Mouse (Mus musculus) kidney, postnatal 14 days (tissue): ENCODE measurements around the gene Rimbp2.

Source experiments
- DNase-seq: peaks from one replicate; pipeline ENCODE4 v3.0.0; 2022; ENCODE audit warnings: mixed read lengths

Rimbp2 gene

DNA sequence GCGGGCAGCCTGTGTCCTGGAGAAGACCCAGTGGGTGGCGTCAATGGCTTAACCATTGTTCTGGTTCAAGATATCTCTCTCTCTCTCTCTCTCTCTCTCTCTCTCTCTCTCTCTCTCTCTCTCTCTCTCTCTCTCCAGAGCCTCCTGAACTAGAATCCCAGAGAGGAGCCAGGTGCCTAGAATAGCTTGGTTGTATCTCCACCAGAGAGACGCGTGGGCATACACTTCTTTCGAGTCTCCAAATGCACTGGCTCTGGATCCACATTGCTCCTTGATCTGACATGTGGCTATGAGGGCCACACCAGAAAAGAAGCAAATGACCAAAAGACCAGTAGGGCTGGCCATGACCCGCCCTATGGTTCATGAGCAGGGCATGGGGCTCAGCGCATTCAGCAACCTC, 116.2 kb downstream of the Rimbp2 start:
- no peak for DNase-seq

DNA sequence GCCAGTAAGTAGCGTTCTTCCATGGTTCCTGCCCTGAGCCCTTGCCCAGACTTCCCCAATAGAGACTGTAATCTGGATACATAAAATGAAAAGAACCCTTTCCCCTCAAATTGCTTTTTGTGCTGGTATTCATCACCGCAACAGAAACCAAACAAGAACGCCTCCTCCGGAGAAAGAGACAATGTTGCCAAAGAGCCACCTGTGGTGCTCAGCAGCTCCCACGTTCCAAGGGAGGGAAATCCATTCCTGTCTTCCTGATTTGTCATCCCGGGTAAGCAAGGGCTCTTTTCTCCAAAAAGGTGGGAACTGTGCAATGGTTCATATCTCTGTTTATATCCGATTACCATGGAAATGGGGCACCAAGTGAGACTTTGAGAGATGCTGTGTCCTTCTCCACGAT, 119.2 kb downstream of the Rimbp2 start:
- DNase-seq: no peak

DNA sequence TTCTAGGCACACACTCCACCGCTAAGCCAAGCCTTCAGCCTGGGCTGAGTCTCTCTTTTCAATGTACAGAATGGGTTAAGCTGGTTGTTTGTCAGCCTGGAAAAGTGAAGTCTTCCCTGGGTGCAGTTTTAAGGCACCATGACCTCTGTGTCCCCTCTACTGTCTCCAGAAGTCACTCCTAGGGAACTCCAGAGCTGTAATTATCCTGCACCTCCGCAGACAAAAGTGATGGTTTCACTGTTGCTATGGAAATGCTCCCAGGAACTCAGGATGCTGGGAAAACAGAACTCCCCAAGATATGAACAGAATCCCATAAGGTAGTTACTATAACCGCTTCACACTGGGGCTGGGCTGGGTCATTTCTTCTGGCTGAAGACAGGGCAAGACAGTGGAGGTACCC, 130.4 kb downstream of the Rimbp2 start:
- no peak for DNase-seq

DNA sequence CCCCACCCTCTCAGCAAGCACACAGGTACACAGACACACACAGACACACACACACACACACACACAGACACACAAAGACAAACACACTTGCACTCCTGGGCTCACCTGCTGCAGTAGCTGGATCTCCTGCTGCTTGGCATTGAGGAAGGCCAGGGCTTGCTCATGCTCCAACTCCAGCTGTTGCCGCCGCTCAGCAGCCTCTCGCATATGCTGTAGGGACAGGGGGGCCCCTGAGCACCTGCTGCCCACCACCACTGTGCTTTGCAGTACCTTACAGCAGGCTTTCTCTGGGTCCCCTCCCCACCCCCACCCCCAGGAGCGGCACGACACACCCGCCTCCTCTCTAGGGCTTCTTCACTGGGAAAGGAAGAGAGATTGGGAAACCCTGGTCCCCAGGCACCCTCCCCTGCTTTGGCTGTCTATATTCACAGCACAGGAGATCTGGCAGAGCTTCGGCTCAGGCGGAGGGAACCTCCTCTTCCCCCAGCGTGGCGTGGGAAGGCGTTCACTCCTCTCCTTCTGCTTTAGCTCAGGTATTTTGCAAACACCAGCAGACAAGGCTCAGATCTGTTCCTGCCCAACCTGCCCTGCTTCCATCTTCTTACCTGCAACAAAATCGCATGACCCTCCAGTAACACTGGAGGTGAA, 133.5 kb downstream of the Rimbp2 start:
- DNase-seq: no peak

DNA sequence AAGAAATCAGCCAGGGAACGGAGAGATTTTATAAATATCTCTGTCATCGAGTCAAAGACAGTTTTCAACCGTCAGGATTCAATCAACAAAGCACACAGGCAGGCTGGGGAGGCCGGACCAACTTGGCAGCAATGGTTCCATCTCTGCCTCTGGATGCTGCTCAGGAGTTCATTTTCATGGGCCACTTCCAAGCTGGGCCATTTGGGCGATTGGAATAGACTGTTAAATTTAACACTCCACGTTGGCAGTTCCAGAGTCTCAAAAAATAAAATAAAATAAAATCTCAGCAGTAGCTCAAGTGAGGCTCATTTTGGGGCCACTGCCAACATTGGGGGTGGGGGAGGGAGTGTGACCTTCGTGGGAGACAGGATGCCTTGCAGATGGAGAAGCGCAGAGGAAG, 137.7 kb downstream of the Rimbp2 start:
- DNase-seq: no peak

DNA sequence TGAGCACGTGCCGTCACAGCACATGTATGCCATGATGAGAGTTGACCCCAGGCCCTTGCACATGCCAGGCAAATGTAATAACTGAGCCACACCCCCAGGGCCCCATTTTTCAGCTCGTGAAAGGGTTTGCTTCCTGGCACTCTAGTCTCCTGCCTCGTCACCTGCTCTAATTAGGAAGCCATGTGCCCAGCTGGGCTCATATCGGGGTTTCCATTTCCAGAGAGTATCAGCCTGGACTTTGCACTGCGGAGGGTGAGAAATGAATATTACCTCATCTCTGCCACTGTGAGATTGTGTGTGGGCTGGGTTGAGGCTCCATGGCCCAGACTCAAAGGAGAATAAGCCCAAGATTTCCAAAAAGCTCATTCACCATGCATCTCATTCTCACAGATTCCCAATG, 138.2 kb downstream of the Rimbp2 start:
- DNase-seq: no peak

DNA sequence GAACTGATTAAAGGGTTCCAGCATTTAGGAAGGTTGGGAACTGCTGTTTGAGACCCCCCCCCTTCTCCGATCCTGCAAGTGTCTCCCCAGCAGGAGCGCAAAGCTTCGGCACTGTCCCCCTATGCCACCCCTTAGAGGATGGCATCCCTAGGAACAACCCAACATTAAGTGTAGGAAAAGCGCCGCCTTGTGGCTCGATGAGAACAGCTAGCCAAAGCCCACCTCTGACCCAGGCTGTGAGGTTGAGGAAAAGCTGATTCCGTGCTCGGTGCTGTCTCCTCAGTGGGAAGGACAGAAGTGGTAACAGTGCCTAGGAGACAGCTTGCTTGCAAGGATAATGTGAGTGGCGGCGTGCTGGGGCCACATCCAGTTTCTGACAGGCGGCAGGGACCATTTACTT, 140.2 kb downstream of the Rimbp2 start:
- DNase-seq: no peak

DNA sequence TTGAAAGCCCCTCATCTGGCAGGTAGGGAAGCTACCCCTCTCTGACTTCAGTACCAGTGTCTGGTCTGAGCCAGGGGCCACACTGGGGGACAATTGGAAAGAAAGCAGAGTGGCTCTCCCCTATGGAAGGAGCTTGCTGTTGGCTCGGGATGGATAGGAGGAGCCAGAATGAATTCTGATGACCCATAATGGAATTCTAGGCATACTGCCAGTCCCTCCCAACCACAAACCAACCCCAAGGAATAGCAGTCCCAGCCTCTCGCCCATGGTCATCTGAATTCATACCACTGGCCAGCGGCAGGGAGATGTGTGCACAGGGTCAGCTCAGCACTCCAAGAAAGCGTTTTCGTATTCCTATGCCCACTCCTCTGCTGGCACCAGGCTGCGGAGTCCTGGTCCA, 141.9 kb downstream of the Rimbp2 start:
- no peak for DNase-seq

DNA sequence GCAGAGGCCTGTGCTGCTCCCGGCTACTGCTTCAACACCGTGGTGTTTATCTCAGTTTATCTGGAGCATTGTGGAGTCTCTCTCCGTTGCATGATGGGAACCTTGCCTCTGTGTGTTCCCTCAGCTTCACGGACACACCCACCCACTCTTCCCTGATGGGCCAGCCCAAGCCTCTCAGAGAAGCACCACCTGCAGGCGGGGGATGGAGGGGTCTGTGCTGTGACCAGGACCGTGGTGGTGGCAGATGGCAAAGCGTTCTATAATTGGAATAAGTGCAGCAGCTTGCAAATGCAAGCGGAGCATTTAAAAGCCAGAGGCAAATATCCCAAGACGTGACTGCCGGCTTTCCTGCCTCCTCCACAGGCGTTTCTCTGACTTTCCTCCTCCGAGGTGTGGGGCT, 143.3 kb downstream of the Rimbp2 start:
- DNase-seq: no peak

DNA sequence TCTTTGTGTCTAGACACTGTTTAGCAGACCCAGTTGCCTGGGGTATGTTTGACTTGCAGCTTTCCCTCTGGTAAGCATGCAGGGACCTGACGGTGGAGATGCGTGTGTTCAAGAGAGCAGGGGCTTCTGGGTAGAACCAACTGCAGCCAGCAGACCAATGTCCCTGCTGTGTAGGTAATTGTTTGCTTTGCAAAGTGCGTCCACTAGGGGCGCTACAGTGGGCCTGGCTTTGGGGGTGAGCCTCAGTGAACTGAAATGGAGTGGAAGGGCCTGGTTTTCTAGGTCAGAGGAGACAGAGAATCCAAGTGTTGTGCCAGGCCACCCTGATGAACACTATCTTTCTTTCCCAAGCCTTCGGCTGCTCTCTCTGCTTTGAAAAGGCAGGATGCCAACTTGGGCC, 143.9 kb downstream of the Rimbp2 start:
- DNase-seq: no peak

DNA sequence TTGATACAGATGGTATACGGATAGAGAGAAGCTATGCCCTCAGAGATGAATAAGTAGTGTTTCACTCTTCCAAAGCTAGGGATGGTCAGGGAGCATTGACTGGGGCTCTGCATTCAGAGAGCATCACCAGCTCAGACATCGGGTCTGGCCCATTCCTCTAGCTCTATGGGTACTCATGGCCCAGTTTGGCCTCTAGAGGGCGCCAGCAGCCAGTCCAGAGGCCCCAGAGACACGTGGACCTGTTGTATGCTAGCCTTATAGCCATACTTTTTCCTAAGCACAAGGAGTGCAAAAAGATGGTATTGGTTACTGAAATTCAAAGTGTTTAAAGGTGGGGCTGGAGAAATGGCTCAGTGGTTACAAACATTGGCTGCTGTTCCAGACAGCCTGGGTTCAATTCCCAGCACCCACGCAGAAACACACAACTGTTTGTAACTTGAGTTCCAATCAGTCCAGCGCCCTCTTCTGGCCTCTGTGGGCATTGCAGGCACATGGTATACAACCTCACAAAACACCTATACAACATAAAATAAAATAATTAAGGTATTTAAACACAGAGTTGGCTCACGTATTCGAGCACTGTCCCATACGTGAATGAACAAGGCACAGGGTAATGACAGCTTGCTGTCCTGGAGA, 144.6 kb downstream of the Rimbp2 start:
- DNase-seq: peak; percentile 29

DNA sequence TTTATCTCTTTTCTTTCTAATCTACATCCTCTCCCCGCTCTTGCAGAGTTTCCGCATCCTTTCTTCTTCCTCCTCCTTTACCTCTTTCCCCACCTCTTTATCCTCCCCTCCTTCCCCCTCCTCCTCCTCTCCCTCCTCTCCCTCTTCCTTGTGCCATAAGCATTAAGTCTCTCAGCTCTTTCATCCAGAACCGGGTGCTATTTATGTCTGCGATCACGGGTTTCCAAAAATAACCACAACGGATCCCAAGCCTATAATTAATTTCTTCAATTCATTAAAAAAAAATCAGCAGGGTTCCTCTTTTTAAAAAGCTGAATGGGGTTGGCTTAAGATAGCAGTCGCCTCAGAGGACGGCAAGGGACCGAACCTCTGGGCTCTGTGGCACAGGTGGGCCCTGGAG, 145.9 kb downstream of the Rimbp2 start:
- DNase-seq: no peak

DNA sequence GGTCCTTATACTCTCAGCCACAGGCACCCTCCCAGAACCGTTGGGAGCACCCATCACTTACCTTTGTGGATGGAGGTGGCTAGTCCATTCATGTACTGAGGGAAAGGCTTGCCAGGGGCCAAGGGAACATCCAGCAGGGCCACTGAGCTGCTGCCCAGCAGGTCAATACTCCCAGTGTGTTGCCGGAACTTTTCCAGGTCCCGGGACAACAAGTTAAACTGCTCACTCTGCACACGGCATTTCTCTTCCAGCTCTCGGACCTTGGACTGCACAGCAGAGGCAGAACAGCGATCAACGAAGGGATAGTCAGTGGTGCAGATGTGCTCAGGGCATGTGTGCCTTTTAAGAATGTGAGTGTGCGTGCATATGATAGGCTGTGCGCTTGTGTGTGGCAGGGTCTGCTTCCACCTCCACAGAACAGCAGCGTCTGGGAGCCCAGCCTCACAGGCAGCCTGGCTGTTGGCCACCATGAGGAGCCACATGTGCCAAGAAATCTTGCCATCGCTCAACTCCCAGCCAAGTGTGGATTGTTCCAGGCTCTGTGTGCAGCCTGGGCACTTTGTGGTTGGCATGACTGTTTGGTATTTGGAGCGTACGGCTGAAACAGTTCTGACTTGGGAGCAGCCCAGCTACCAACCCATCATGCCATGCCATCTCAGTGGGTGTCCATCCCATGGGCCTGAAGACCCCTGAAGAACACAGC, 146.8 kb downstream of the Rimbp2 start:
- no peak for DNase-seq

DNA sequence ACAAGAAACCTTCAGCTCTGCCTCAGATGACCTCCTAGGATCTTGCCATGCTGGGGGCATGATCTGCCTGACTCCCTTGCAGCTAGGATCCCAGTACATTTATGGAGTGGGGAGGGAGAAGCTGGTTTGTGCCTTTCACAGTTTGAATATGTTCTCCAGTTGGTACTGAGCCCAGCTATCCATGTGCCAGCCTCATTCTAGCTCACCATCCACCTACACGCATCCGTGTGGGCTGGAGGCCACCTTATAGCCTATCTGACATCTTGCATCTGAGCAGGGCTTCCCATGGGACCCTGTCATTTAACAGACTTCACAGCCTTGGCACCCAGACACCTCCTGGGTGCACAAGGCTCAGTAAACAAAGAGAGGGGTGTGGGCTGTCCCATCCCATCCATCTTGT, 148.2 kb downstream of the Rimbp2 start:
- no peak for DNase-seq

DNA sequence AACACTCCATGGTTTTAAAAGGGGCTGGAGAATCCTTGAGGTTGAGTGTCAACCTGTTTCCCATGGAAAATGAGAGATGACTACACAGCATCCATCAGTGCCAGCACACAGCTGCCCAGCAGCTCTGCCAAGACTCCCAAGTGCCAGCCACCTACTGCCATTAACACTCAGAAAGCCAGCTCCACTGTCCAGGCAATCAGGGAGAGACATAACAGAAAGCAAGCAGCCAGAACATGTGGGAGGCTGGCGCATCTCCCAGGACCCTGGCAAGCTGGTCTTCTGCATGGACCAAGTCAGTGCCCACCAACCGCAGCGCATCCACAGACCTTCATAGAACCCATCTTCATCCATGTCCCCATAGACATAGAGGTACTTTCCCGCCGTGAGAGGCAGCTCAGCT, 152.7 kb downstream of the Rimbp2 start:
- no peak for DNase-seq

DNA sequence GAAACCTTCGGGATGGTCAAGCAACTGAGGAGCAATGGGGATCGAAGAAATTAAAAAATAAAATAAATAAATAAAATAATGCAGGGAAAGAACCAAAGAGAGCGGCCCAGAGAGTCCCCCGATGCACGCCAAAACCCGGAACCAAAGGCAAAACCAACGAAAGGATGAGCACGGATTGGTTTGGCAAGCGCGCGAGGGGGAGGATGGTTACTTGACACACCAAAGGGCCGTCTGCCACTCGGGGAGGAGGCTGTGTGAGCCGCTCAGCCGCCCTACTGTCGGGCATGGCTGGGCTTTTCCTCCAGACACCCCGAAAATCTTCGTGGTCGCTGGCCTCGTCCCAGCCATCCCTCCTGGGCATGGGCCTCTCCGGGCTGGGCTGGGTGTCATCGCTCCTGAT, 171.7 kb downstream of the Rimbp2 start:
- DNase-seq: no peak

DNA sequence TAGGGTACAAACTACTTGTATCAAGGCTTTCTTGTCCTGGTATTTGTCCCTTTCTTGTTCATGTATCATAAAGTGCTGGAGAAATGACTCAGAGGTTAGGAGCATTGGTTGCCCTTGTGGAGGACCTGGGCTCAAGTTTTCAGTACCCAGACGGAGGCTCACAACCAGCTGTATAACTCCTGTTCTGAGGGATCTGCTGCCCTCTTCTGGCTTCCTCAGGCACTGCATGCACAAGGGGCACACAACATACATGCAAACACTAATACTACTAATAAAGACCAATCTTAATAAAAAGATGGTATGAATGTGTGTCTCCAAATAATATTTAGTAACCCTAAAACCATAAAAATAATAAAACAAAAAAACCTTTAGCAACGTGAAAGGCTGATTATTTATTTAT, 176.9 kb downstream of the Rimbp2 start:
- no peak for DNase-seq

DNA sequence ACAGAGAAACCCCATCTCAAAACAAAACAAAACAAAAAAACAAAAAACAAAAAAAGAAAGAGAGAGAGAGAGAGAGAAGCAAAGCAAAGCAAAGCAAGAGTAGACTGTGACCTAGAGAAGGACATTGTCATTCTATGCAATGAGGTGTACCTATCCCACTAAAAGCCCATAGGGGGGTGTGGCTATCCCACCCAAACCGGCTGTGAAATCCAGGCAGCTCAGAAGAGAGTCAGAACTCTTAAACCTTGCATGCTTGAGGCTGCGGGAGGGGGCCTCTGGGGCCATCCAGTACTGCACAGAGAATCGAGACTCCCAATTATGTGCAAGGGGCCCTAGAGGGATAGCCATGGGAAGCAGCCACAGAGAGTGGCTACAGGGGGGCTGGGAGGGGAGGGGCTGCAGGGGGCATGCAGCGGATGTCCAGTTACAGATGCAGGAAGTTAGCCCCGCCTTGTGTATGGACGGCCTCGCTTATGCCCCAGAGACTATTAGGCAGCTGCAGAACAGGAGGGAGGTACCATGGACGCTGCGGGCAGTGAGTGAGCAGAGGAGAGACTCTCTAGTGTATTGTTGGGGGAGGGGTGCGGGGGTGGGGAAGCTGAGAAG, 184.2 kb downstream of the Rimbp2 start:
- DNase-seq: no peak

DNA sequence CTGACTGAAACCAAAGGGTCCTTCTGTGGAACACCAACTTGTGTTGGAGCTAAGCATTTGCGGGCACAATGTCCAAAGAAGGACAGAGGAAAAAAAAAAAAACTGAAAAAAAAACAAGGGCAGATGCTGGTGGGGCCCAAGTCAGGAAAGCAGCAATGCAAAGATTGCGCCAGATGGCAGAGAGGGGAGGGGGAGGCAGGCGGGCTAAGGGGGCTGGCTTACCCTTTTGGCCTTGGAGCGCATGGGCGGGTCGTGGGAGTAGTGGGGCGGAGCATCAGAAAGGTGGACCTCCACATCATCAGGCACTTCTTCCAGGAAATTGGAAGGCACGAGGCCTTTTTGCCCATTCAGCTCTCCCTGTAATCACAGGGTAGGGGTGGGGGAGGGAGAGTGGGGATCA, 192.2 kb downstream of the Rimbp2 start:
- no peak for DNase-seq

DNA sequence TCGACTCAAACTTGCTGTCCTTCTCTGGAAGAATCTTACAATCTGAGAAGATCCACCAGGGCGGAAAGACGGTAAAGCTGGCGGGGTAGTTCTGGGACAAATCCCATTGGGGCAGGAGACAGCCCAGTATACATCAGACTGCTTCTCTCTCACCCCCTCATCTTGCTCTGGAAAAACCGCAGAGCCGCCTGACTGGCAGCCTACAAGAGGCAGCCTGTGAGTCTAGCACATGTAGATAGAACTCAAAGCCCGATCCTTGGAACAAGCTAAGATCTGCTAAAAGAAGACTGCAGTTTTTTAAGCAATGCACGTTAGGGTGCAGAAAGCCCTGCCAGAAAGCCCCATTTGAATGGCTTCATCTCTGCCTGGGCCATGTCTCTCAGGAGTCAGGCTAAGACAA, 207.0 kb downstream of the Rimbp2 start:
- DNase-seq: no peak

DNA sequence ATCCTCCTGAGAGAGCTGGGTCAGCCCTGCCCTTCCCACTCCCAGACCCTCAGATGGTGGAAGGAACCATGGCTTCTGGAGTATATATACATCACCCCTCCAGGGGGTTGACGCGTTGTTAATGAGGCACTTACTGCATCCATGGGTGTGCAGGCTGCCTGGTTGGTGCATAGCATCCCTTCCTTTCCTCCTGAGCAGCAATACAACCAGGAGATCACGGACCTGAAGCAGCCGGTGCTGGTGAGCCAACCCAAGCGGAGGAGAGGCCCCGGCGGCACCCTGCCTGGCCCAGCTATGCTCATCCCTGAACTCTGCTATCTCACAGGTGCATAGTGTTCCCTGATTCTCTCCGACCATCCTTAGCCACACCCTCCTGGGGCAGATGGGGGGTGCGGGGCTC, 208.1 kb downstream of the Rimbp2 start:
- DNase-seq: no peak

DNA sequence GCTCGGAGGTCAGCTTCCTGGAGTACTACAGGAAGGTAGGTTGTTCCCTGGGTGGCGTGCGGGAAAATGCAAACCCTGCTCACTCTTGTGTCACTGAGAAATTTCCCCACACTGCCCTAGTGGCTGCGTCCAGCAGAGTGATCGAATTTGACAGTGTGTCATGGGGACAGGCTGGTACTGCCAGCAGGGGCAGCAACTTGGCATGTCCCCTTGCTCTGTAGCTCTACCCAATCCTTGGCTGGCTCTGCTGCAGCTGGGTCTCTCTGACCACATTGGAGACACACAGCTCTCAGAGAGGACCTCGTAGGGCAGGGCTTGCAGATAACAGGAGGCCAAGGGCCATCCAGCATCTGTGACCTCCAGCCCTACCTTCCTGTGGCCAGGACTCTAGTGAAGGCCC, 208.9 kb downstream of the Rimbp2 start:
- no peak for DNase-seq

DNA sequence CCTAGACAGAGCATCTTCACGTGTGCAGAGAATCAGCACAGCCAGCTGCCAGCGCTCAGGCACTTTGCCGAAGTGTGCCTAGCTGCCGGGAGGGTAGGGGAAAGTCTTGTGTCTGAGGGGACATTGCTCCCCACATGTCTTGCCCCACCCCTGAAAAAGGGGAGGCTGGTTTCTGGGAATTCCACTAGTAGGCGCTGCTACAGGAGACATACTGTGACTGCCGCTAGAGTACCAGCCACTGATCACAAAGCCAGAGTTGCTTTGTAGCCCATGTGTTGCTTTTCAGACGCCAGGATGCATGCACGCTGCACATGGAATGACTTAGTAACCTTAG, 213.5 kb downstream of the Rimbp2 start:
- DNase-seq: no peak

DNA sequence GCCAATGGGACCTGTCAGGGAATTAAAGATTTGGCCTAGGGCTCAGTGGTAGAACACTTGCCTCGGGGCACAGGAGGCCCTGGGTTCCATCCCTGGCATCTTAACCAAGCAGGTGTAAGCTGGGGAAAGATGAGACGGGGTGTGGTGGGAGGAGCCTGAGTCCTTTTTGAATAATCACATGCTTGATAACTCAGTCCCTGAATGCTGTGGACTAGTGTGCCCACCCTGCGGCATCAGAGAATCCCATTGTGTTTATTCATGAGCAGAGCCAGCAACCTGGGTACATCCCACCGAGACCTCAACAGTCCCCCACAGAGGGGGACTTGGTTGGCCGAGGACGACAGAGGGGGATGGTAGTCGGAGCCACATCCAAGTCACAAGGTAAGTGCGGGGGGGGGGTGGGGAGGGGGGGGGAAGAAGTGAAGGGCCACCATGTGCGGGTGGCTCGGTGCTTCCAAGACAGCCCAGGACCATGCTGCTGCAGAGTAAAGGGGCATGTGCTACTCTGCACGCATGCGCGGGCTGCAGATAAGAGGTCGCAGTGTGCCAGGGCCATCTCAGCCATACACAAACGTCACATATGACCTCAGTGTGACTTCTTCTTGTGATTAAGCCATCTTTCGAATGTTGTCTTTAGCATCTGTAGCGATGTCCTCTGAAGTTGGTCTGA, 214.0 kb downstream of the Rimbp2 start:
- DNase-seq: no peak
